Mouse (Mus musculus): ENCODE measurements around the gene Tmcc3. TPM values are rescaled to one million over a fixed set of nuclear protein-coding genes. Genes with fewer than 3 reads are reported as not detected.

Tmcc3 gene
- polyA plus RNA-seq, 1 experiment: 6.2 TPM

GRCm38 (mm10) chr10:94621420-94622225, 309.9 kb downstream of the Tmcc3 start:
- no peaks in the 10 kb centered on the region for H3K27me3 ChIP-seq (ENCODE audit: control insufficient read depth, insufficient read depth, low read length)
- 32% methylated on average over 13 of the region's 13 CpGs for WGBS
- no peak overlapping the region for H3K27ac ChIP-seq (ENCODE audit: insufficient read depth, low read length)
- no peaks in the 10 kb centered on the region; the same call in 1 of the 2 replicates for H3K4me1 ChIP-seq (ENCODE audit: control insufficient read depth, insufficient read depth, insufficient read length)
- no peak overlapping the region for H3K4me3 ChIP-seq (ENCODE audit: extremely low read depth, insufficient read depth, insufficient read length)
- DNase-seq (ENCODE audit: low read depth in 1 of 2, low spot score in 2 of 2): peak; percentile 25
- TF ChIP-seq POLR2A (IDR thresholded peaks at IDR 0.05; ENCODE audit: low read depth, low read length) (no peak), CTCF (IDR thresholded peaks at IDR 0.05; ENCODE audit: extremely low read depth, insufficient read depth, insufficient read length, insufficient replicate concordance) (no peak)
- H3K36me3 ChIP-seq (ENCODE audit: control insufficient read depth, insufficient read depth, low read length): no peaks in the 10 kb centered on the region

DNA sequence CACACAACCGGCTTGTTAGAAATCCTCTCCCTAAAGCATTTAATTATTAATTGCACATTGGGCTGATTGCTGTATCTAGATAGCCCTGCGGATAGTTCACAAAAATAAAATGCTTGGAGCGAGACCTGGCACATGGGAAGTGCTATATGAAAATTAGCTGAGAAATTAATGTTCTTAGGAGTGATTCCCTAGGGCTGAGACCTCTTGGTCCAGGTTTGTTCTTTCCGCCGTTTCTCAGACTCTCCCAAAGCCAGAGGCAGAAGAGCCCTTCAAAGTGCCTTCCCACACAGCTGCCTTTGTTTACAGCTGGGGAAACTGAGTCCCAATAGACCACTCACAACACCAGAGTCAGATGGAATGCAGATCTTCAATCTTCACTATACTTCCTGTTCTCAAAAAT, 310.5 kb downstream of the Tmcc3 start:
- WGBS: 69% methylated on average over 5 of the region's 5 CpGs

DNA sequence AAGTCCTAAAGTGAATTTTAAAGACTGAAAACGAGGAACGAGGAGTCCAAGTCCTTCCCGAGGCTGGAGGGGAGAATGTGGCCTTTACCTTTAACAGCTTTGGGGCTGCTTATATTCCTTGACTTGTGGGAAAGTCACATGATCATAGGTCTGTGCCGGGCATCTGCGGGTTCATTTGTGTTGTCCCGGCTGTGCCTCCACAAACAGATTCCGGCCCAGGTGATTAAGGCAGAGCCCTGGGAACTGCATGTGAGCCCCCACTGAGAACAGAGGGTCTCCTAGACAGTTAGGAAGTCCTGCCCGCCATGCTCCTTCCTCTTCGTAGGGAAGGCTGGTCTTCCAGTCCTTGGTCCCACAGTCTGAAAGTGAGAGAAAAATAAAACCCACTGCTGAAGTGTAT, 311.1 kb downstream of the Tmcc3 start:
- H3K4me1 ChIP-seq (ENCODE audit: control insufficient read depth, insufficient read depth, insufficient read length): no peaks in the 10 kb centered on the region; the same call in 1 of the 2 replicates
- no peak overlapping the region for H3K27ac ChIP-seq (ENCODE audit: insufficient read depth, low read length)
- no peak overlapping the region for H3K4me3 ChIP-seq (ENCODE audit: extremely low read depth, insufficient read depth, insufficient read length)
- no peaks in the 10 kb centered on the region for H3K27me3 ChIP-seq (ENCODE audit: control insufficient read depth, insufficient read depth, low read length)
- TF ChIP-seq POLR2A (IDR thresholded peaks at IDR 0.05; ENCODE audit: low read depth, low read length) (no peak), CTCF (IDR thresholded peaks at IDR 0.05; ENCODE audit: extremely low read depth, insufficient read depth, insufficient read length, insufficient replicate concordance) (no peak)
- WGBS: 40% methylated on average over 9 of the region's 9 CpGs
- no peaks in the 10 kb centered on the region for H3K36me3 ChIP-seq (ENCODE audit: control insufficient read depth, insufficient read depth, low read length)
- no peak for DNase-seq (ENCODE audit: low read depth in 1 of 2, low spot score in 2 of 2)

More for the DNA sequence above, 310.5 kb downstream of the Tmcc3 start:
- Histone ChIP-seq H3K36me3 (ENCODE audit: control insufficient read depth, insufficient read depth, low read length) (no peaks in the 10 kb centered on the region), H3K4me3 (ENCODE audit: extremely low read depth, insufficient read depth, insufficient read length) (no peak overlapping the region), H3K4me1 (ENCODE audit: control insufficient read depth, insufficient read depth, insufficient read length) (no peaks in the 10 kb centered on the region; the same call in 1 of the 2 replicates), H3K27me3 (ENCODE audit: control insufficient read depth, insufficient read depth, low read length) (no peaks in the 10 kb centered on the region), H3K27ac (ENCODE audit: insufficient read depth, low read length) (no peak overlapping the region)
- TF ChIP-seq POLR2A (IDR thresholded peaks at IDR 0.05; ENCODE audit: low read depth, low read length) (no peak), CTCF (IDR thresholded peaks at IDR 0.05; ENCODE audit: extremely low read depth, insufficient read depth, insufficient read length, insufficient replicate concordance) (no peak)
- no peak for DNase-seq (ENCODE audit: low read depth in 1 of 2, low spot score in 2 of 2)

DNA sequence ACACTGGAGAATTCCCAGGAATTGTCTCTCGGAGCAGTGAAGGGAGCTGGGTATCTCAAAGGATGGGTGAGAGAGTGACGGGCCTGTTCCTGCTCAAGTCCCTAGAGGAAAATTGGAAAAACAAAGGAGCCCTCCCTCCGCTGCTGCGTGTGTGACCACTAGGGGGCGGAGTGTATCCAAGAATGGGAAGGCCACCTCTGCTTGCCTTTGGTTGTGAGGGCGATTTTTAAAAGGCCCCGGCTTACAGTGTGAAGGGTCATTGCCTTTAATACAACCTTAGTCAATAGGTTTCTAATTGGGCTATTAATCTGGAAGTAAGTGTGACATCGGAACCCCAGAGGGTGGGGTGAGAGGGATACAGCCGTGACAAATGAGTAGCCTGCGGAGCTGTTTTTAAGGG, 311.9 kb downstream of the Tmcc3 start:
- H3K27me3 ChIP-seq (ENCODE audit: control insufficient read depth, insufficient read depth, low read length): no peaks in the 10 kb centered on the region
- no peaks in the 10 kb centered on the region for H3K36me3 ChIP-seq (ENCODE audit: control insufficient read depth, insufficient read depth, low read length)
- 22% methylated on average over 10 of the region's 10 CpGs for WGBS
- TF ChIP-seq CTCF (IDR thresholded peaks at IDR 0.05; ENCODE audit: extremely low read depth, insufficient read depth, insufficient read length, insufficient replicate concordance) (peak; percentile 87; the same call in 1 of the 2 replicates), POLR2A (IDR thresholded peaks at IDR 0.05; ENCODE audit: low read depth, low read length) (no peak)
- no peaks in the 10 kb centered on the region; the same call in 1 of the 2 replicates for H3K4me1 ChIP-seq (ENCODE audit: control insufficient read depth, insufficient read depth, insufficient read length)
- no peak overlapping the region for H3K4me3 ChIP-seq (ENCODE audit: extremely low read depth, insufficient read depth, insufficient read length)
- H3K27ac ChIP-seq (ENCODE audit: insufficient read depth, low read length): no peak overlapping the region
- peak; percentile 18 to 56 for DNase-seq (ENCODE audit: low read depth in 1 of 2, low spot score in 2 of 2)

DNA sequence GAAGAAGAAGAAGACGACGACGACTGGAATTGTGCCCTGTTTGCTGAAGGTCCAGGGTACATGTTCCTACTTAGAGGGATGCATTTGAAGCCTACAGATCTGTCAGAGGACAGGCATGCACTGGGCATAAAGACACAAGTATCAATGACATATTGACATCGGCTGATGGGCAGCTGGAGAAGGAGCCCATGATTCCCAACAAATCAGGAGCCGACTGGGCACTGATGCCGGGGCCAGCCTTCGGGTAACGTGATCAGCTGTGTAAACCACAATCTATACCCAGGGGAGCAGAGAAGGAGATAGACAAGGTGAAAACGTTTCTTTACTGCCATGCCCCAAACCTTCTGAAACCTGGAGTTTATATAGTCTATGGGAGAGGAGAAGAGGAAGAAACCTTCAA, 313.3 kb downstream of the Tmcc3 start:
- 82% methylated on average over 9 of the region's 9 CpGs for WGBS
- no peak overlapping the region for H3K4me3 ChIP-seq (ENCODE audit: extremely low read depth, insufficient read depth, insufficient read length)
- DNase-seq (ENCODE audit: low read depth in 1 of 2, low spot score in 2 of 2): no peak
- TF ChIP-seq CTCF (IDR thresholded peaks at IDR 0.05; ENCODE audit: extremely low read depth, insufficient read depth, insufficient read length, insufficient replicate concordance): no peak
- TF ChIP-seq POLR2A (IDR thresholded peaks at IDR 0.05; ENCODE audit: low read depth, low read length): no peak
- no peaks in the 10 kb centered on the region for H3K36me3 ChIP-seq (ENCODE audit: control insufficient read depth, insufficient read depth, low read length)
- no peaks in the 10 kb centered on the region; the same call in 1 of the 2 replicates for H3K4me1 ChIP-seq (ENCODE audit: control insufficient read depth, insufficient read depth, insufficient read length)
- no peak overlapping the region for H3K27ac ChIP-seq (ENCODE audit: insufficient read depth, low read length)
- H3K27me3 ChIP-seq (ENCODE audit: control insufficient read depth, insufficient read depth, low read length): no peaks in the 10 kb centered on the region

GRCm38 (mm10) chr10:94625606-94626005, 313.9 kb downstream of the Tmcc3 start:
- 87% methylated on average over 8 of the region's 8 CpGs for WGBS
- no peak for TF ChIP-seq CTCF (IDR thresholded peaks at IDR 0.05; ENCODE audit: extremely low read depth, insufficient read depth, insufficient read length, insufficient replicate concordance)
- TF ChIP-seq POLR2A (IDR thresholded peaks at IDR 0.05; ENCODE audit: low read depth, low read length): no peak
- DNase-seq (ENCODE audit: low read depth in 1 of 2, low spot score in 2 of 2): no peak

GRCm38 (mm10) chr10:94630771-94631280, 319.1 kb downstream of the Tmcc3 start:
- Histone ChIP-seq H3K27ac (ENCODE audit: insufficient read depth, low read length) (no peak overlapping the region), H3K4me3 (ENCODE audit: extremely low read depth, insufficient read depth, insufficient read length) (no peak overlapping the region), H3K36me3 (ENCODE audit: control insufficient read depth, insufficient read depth, low read length) (no peaks in the 10 kb centered on the region), H3K27me3 (ENCODE audit: control insufficient read depth, insufficient read depth, low read length) (no peaks in the 10 kb centered on the region), H3K4me1 (ENCODE audit: control insufficient read depth, insufficient read depth, insufficient read length) (no peaks in the 10 kb centered on the region)
- DNase-seq (ENCODE audit: low read depth in 1 of 2, low spot score in 2 of 2): no peak
- WGBS: 68% methylated on average over 4 of the region's 4 CpGs
- TF ChIP-seq POLR2A (IDR thresholded peaks at IDR 0.05; ENCODE audit: low read depth, low read length) (no peak), CTCF (IDR thresholded peaks at IDR 0.05; ENCODE audit: extremely low read depth, insufficient read depth, insufficient read length, insufficient replicate concordance) (no peak)

More at GRCm38 (mm10) chr10:94625606-94626005, 313.9 kb downstream of the Tmcc3 start:
- Histone ChIP-seq H3K4me3 (ENCODE audit: extremely low read depth, insufficient read depth, insufficient read length) (no peak overlapping the region), H3K36me3 (ENCODE audit: control insufficient read depth, insufficient read depth, low read length) (no peaks in the 10 kb centered on the region), H3K4me1 (ENCODE audit: control insufficient read depth, insufficient read depth, insufficient read length) (no peaks in the 10 kb centered on the region; the same call in 1 of the 2 replicates), H3K27ac (ENCODE audit: insufficient read depth, low read length) (no peak overlapping the region), H3K27me3 (ENCODE audit: control insufficient read depth, insufficient read depth, low read length) (no peaks in the 10 kb centered on the region)
